Mouse (Mus musculus) cortical plate, adult 2 months (tissue): Measurements from ENCODE around the gene Gpr61.

Source experiments
- CTCF ChIP-seq: fragments of 200-500 bp; IDR thresholded peaks from 2 replicates; pipeline ENCODE4 v1.5.1; 2011; ENCODE audit warnings: mild to moderate bottlenecking, control low read depth, low read length; ENCODE audit not compliant: insufficient read depth; ENCODE audit errors: extremely low read depth
- POLR2A ChIP-seq: fragments of 200-500 bp; IDR thresholded peaks from 2 replicates; pipeline ENCODE4 v1.6.1; 2011; ENCODE audit warnings: mild to moderate bottlenecking, low read length, control low read depth; ENCODE audit not compliant: insufficient read depth; ENCODE audit errors: extremely low read depth

DNA sequence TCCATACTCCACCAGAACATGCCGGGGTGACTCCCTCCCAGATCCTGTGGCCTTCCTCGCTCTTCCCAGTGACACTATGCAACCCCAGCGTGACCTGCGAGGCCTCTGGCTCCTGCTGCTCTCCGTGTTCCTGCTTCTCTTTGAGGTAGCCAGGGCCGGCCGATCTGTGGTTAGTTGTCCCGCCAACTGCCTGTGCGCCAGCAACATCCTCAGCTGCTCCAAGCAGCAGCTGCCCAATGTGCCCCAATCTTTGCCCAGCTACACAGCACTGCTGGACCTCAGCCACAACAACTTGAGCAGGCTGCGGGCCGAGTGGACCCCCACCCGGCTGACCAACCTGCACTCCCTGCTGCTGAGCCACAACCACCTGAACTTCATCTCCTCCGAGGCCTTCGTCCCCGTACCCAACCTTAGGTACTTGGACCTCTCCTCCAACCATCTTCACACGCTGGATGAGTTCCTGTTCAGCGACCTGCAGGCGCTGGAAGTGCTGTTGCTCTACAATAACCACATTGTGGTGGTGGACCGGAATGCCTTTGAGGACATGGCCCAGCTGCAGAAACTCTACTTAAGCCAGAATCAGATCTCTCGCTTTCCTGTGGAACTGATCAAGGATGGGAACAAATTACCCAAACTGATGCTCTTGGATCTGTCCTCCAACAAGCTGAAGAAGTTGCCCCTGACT lies 32.6 kb upstream of the Gpr61 start:
- TF ChIP-seq CTCF (no peak), POLR2A (no peak)
